Mouse (Mus musculus) kidney, postnatal 14 days (tissue): ENCODE data around the gene Cdca3.
"Not testable (repeated sequence)": the region's sequence is repeated elsewhere in the genome, so short reads cannot be mapped to it uniquely, and the experiment has no call there.

Experiments
- DNase-seq: peaks from one replicate; pipeline ENCODE4 v3.0.0; 2022; ENCODE audit warnings: mixed read lengths

Cdca3 gene

DNA sequence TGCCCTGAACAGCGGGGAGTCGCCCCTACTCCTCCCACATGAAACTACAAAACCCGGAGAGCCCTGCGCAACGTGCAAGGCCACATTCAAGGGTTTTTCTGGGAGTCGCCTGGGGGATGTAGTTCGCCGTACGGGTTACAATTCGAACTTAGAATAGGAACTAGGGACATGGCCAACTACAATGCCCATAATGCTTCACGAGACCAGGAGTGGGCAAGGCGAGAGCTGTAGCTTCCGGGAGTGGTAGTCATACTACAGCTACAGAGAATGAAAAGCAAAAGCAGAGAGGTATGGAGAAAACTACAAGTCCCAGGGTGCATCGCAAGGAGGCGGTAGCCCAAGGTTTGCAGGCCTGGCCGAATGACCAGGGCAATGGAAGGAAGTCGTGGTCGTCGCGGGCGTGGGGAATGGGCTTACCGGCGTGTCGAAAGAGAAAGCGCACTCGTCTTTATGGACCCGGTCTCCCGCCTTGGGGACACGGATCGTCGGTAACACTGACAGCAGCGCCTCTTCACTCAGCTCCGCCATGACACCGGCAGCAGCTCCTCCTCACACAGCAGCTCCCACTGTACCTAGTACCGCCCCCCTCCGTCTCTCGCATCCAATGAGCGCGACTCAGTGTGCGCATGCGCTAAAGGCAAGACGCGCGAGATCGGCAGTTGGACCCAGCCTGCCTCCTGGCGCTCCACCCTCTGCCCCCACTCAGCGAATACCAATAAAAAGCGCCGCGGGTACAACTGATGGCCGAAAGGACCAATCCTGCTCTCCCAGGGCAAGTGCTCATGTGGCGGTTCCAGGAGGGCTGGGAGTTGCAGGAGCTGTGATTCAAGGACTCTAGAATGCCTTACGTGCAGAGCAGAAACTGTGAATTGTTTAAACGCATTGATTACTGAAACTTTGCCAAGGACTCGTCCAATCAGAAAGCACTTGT, at the start of gene Cdca3, which contains the start of gene Usp5:
Cdca3 (plus strand) TSS at position 680 of the 931 bp plus-strand sequence.
Usp5 (minus strand) TSS at position 617 of the 931 bp plus-strand sequence.
- DNase-seq: peak; percentile 100

DNA sequence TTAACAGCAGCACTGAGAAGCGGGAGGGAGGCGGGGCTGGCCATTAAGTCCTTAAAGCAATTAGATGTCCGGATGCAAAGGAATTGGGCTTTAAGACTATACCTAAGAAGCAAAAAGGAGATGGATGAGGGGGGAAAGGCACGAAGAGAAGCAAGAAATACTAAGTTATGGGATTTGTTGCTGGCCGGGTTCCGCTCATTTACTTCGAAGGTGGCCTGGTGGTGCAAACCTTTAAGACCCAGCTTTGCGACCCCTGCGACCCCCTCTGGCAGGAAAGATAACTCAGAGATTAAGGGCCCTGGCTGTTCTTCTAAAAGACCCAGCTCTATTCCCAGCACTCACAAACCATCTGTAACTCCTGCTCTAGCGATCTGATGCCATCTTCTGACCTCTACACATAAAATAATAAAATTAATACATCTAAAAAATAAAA, 49.3 kb upstream of the Cdca3 start:
- DNase-seq: no peak

GRCm38 (mm10) chr6:124780917-124781316, 48.4 kb upstream of the Cdca3 start:
- DNase-seq: no peak

GRCm38 (mm10) chr6:124782436-124782835, 46.9 kb upstream of the Cdca3 start:
- DNase-seq: peak; percentile 53

DNA sequence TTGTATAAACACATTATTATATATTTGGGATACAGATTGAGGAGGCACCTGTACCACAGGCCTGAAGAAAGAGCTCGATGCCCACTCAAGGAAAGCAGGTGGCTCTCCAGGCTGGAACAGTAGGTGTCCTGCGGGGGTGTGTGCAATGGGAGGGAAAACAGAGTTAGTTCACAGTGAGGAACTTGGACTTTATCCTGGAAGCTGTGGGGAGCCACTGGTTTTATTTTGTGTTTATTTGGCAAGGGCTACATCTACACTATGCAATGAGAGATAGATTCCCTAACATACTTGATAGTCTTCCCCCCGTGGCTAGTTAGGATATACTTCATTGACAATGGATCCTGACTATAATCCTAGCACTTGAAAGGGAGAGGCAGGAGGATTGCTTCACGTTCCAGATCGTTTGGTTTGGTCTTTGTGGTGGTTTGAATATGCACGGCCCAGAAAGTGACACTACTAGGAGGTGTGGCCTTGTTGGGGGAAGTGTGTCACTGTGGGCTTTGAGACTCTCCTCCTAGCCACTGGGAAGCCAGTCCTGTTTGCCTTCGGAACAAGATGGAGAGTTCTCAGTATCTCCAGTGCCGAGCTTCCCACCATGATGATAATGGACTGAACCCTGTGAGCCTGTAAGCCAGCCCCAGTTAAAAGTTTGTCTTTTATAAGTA, 42.5 kb upstream of the Cdca3 start:
- peak; percentile 25 for DNase-seq

DNA sequence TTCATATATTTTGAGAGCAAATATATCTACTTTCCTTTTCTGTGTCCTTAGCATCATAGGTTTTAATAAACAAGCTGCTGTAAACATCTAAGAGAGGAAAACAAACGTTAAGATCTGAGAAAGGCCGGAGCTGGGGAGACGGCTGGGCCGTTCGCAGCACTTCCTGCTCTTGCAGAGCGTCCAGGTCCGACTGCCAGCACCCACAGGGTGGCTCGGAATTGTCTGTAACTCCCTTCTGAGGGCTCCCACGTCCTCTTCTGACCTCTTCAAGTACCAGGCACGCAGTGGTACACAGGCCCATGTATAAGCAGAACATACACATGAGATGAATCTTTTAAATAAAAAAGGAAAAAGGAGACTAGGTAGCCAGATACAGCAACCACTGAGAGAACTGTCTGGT, 41.6 kb upstream of the Cdca3 start:
- no peak for DNase-seq

DNA sequence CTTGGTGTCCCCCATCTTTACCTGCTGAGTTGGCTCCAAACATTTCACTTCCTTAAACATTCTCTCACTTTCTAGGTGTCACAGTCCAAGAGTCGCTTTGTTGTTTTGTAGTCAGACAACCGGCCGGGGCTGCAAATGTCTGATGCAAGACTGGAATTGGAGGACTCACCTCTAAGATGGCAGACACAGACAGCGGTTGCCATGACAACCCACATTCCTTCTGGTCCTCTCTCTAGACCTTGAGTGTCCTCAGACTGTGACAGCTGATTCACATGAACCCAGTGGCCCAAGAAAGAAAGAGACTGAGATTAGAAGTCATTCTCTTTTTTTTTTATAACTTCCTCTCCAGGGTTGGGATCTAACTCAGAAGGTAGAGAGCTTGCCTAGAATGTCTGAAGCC, 39.8 kb upstream of the Cdca3 start:
- DNase-seq: no peak

GRCm38 (mm10) chr6:124790121-124790520, 39.2 kb upstream of the Cdca3 start:
- no peak for DNase-seq

DNA sequence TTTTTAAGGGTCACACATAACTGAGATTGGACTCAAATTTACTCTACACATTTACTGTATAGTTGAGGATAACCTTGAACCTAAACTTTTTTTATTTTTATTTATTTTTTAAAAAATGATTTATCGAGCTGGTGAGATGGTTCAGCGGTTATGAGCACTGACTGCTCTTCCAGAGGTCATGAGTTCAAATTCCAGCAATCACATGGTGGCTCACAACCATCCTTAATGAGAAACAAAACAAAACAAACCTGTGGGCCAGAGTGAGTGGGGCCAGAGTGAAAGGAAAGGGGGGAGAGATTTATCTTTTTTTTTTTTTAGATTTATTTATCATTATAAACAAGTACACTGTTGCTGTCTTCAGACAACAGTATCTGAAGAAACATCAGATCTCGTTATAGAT, 37.4 kb upstream of the Cdca3 start:
- no peak for DNase-seq

- peak; percentile 60 for DNase-seq
Measured at GRCm38 (mm10) chr6:124795781-124796180, 33.6 kb upstream of the Cdca3 start.

GRCm38 (mm10) chr6:124796200-124796599, 33.1 kb upstream of the Cdca3 start:
- no peak for DNase-seq

GRCm38 (mm10) chr6:124802400-124802799, 26.9 kb upstream of the Cdca3 start:
- not testable (repeated sequence) for DNase-seq

GRCm38 (mm10) chr6:124803061-124803460, 26.3 kb upstream of the Cdca3 start:
- DNase-seq: no peak

- not testable (repeated sequence) for DNase-seq
Measured at GRCm38 (mm10) chr6:124803691-124804090, 25.7 kb upstream of the Cdca3 start.

DNA sequence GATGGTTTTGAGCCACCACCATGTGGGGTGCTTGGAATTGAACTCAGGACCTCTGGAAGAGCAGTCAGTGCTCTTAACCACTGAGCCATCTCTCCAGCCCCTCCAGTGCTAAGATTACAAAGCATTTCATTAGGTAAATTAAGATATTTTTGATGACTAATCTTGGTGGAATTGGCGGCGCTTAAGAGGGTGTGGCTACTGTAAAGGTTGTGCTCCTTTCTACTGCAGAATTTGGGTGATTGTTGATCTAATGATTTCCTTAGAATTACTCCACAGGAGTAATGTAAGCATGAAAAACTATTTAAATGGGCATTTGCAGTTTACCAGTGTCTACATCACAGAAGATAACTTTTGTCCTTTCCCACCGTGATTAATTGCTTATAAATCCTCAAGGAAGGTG, 25.0 kb upstream of the Cdca3 start:
- no peak for DNase-seq

DNA sequence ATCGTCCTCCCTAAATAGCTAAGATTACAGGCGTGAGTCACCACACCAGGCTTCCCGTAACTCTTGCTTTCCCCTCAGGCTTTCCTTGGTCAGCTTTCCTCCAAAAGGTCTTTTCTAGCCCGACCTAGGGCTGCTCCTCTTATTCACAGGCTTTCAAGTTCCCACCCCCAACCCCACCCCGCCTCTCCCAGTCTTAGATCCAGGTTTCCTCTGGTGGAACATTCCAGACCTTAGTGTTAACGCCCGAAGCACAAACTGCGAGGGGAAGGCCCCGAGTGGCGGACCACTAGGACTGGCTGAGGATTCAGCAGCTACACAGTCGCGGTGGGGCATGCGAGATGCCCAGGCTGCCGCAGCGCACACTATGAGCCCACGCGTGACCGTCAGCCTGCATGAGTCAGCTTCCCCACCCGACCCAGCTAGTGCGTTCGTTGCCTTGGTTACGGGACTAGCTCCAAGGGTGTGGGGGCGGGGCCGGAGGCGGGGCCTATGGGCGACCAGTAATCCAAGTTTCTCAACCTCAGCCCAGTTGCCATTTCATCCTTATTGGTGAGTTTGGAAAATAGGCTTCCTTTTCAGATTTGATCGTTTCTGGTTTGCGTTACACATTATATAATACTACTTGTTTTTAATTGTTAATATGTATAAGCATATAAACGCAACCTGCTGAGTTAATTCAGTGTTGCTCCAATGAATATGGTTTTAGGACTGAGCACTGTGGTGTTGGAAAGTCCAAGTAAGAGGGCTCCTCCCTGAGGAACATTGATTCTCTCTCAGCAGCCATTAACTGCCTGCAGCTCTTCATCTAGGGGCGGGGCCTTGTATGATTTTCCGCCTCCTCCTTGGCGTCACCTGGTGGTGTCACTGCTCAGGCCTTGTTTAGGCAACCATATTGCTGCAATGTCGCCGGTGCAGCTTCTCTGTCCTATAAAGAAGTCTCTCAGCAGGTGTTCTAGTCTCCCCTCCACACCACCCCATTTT, 23.7 kb upstream of the Cdca3 start:
- DNase-seq: peak; percentile 96

GRCm38 (mm10) chr6:124806446-124807140, 22.8 kb upstream of the Cdca3 start:
- no peak for DNase-seq

DNA sequence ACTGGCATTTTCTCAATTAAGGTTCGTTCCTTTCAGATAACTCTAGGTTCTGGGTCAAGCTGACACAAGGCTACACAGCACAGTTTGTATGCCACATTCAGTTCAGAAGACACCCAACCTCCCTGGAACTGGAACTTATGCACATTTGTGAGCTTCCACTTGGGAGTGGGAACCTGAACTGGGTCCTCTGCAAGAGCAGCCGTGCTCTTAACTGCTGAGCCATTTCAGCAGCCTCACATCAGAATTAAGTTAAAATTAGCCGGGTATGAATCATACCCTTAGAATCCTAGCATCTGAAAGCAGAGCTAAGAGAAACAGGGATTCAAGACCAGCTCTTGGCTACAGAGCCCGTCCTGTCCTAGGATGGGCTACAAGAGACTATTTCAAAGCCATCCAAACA, 22.0 kb upstream of the Cdca3 start:
- no peak for DNase-seq

DNA sequence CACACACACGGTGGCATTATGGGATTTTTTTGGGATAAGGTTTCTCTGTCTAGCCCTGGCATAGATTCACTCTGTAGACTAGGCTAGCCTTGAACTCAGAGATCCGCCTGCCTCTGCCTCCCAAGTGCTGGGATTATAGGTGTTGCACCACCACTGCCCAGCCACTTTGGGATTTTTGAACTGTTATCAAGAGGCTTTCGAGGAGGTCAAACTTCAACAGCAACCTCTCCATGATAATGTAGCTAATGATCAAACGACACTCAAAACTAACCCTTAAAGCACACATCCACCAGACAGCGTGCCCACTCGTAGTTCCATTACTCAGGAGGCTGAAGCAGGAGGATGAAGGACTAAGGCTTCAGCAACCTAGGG, 21.4 kb upstream of the Cdca3 start:
- DNase-seq: no peak

DNA sequence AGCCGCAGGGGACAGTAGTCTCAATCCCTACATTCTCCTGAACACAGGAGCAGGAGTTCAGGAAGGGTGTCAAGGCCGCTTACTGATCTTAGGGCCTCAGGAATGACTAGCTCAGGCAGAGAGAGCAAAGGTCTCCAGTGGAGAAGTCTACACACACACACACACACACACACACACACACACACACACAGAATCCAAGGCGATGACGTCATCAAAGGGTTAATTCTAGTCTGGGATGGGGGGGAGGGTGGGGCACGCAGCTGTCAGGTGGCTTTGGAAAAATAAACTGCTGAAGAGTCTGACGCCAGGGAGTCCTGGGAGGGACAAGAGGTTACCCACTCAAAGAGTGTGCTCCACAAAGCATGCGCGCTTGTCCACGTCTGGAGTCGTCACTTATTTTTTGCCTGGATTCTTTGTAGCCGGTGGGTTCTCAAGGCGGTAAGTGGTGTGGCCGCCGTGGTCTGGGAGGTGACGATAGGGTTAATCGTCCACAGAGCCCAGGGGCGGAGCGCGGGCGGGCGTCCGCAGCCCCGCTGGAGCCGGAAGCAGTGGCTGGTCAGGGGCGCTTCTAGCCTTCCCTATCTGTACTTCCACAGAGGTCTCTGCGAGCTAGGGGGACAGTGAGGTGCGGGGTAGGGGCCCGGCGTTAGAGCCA, 20.9 kb upstream of the Cdca3 start, which contains the start of gene Spsb2:
Spsb2 (plus strand) TSS at position 304 of the 655 bp plus-strand sequence.
- DNase-seq: peak; percentile 90

GRCm38 (mm10) chr6:124809052-124809774, 20.1 kb upstream of the Cdca3 start:
- peak; percentile 91 for DNase-seq
